Mouse (Mus musculus) cerebellum, adult 2 months (tissue): Measurements from ENCODE around the gene Slc16a14. TPM values are rescaled to one million over a fixed set of nuclear protein-coding genes. Genes with fewer than 3 reads are reported as not detected.

Source experiments
- DNase-seq, 2 experiments: peaks; one replicate each; pipeline ENCODE4 v3.0.0; 2021
- H3K27ac ChIP-seq: fragments of 200-500 bp; 2 replicates; pipeline ENCODE4 v1.5.1; 2012; ENCODE audit warnings: low read length, control low read depth, inconsistent platforms; ENCODE audit not compliant: insufficient read depth
- H3K27me3 ChIP-seq: fragments of 200-500 bp; 2 replicates; pipeline ENCODE4 v1.6.1; 2012; ENCODE audit warnings: inconsistent platforms, mild to moderate bottlenecking, low read length, moderate library complexity; ENCODE audit not compliant: control insufficient read depth, insufficient read depth
- H3K4me1 ChIP-seq: fragments of 200-500 bp; 2 replicates; pipeline ENCODE4 v1.6.1; 2011; ENCODE audit warnings: low read length; ENCODE audit not compliant: control insufficient read depth, insufficient read depth
- H3K4me3 ChIP-seq: fragments of 200-500 bp; replicated peaks from 2 replicates; pipeline ENCODE3; 2011; ENCODE audit warnings: mild to moderate bottlenecking, low read depth, low read length, control low read depth; ENCODE audit not compliant: insufficient read depth
- CTCF ChIP-seq: fragments of 200-500 bp; IDR thresholded peaks from 2 replicates; pipeline ENCODE4 v1.5.1; 2011; ENCODE audit warnings: low read depth, mild to moderate bottlenecking, control low read depth, low read length, moderate library complexity, borderline replicate concordance; ENCODE audit not compliant: insufficient read depth
- POLR2A ChIP-seq: fragments of 200-500 bp; IDR thresholded peaks from 2 replicates; pipeline ENCODE4 v1.6.1; 2011; ENCODE audit warnings: low read length, control low read depth, borderline replicate concordance; ENCODE audit not compliant: insufficient read depth
- WGBS: fragments of 180-500 bp; shearing (Covaris S2); methylation state at CpG from one replicate; pipeline ENCODE4 v1.1.7; 2018; 5-methylcytosine and 5-hydroxymethylcytosine counted together
- polyA plus RNA-seq: library from polyadenylated mRNA; depleted of rRNA; stranded (reverse); fragments of >200 nt; gene quantifications from 2 replicates; pipeline ENCODE4 v1.2.3, GENCODE M21; 2012

Slc16a14 gene
- polyA plus RNA-seq, 1 experiment: 4.9 TPM

GRCm38 (mm10) chr1:84899156-84899555, 35.8 kb downstream of the Slc16a14 start:
- no peak overlapping the region for H3K27ac ChIP-seq
- TF ChIP-seq POLR2A (no peak), CTCF (no peak)
- no peak for DNase-seq
- 94% methylated on average over 6 of the region's 6 CpGs for WGBS
- H3K4me1 ChIP-seq: no peaks in the 10 kb centered on the region
- no peaks in the 10 kb centered on the region for H3K27me3 ChIP-seq
- H3K4me3 ChIP-seq: no peak overlapping the region

DNA sequence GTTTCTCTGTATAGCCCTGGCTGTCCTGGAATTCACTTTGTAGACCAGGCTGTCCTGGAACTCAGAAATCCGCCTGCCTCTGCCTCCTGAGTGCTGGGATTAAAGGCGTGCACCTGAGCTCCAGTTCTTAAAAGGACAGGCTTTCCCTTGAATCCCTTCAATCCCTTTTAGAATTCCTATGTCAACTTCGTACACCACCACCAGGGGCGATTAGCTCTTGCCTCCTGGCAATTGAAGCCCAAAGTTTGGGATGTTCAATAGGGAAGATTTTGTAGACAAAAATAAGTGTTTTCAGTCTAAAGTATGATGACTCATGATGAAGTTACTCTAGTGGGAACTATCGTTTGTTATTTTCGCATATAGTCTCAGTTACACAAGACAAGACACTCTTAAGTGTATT, 37.6 kb downstream of the Slc16a14 start:
- Histone ChIP-seq H3K27ac (no peak overlapping the region), H3K27me3 (no peaks in the 10 kb centered on the region), H3K4me1 (no peaks in the 10 kb centered on the region), H3K4me3 (no peak overlapping the region)
- TF ChIP-seq POLR2A: no peak
- no peak for TF ChIP-seq CTCF
- no peak for DNase-seq
- WGBS: 84% methylated on average over 6 of the region's 6 CpGs

- no peak for DNase-seq
- Histone ChIP-seq H3K27me3 (no peaks in the 10 kb centered on the region), H3K4me1 (no peaks in the 10 kb centered on the region), H3K4me3 (no peak overlapping the region), H3K27ac (no peak overlapping the region)
- no peak for TF ChIP-seq POLR2A
- no peak for TF ChIP-seq CTCF
- 92% methylated on average over 9 of the region's 9 CpGs for WGBS
These were observed 43.2 kb downstream of the Slc16a14 start for GRCm38 (mm10) chr1:84891746-84892145.

DNA sequence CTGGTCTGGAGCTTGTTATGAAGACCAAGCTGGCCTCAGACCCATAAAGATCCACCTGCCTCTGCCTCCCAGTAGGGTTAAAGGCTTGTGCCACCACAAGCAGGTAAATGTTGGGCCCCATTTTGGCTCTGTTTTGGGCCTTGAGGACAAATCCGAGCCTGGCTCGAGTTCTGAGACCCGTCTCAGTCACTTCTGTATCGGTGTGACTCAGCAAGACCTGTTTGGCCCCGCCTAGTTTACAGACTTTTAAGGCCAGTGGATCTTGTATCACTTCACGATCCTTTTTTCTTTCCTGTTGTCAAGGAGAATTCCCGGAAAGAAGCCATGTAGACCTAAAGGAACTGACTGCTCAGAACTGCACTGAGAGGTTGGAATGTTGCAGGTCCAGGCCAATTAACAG, 44.4 kb downstream of the Slc16a14 start:
- no peak overlapping the region for H3K4me3 ChIP-seq
- TF ChIP-seq CTCF: no peak
- no peak for TF ChIP-seq POLR2A
- no peak for DNase-seq
- no peaks in the 10 kb centered on the region for H3K27me3 ChIP-seq
- WGBS: 82% methylated on average over 7 of the region's 7 CpGs
- no peak overlapping the region for H3K27ac ChIP-seq
- no peaks in the 10 kb centered on the region for H3K4me1 ChIP-seq

GRCm38 (mm10) chr1:84890005-84890393, 44.9 kb downstream of the Slc16a14 start:
- H3K27me3 ChIP-seq: no peaks in the 10 kb centered on the region
- TF ChIP-seq CTCF (no peak), POLR2A (no peak)
- WGBS: 14% methylated on average over 7 of the region's 7 CpGs
- no peaks in the 10 kb centered on the region for H3K4me1 ChIP-seq
- H3K27ac ChIP-seq: no peak overlapping the region
- no peak overlapping the region for H3K4me3 ChIP-seq
- DNase-seq: no peak

DNA sequence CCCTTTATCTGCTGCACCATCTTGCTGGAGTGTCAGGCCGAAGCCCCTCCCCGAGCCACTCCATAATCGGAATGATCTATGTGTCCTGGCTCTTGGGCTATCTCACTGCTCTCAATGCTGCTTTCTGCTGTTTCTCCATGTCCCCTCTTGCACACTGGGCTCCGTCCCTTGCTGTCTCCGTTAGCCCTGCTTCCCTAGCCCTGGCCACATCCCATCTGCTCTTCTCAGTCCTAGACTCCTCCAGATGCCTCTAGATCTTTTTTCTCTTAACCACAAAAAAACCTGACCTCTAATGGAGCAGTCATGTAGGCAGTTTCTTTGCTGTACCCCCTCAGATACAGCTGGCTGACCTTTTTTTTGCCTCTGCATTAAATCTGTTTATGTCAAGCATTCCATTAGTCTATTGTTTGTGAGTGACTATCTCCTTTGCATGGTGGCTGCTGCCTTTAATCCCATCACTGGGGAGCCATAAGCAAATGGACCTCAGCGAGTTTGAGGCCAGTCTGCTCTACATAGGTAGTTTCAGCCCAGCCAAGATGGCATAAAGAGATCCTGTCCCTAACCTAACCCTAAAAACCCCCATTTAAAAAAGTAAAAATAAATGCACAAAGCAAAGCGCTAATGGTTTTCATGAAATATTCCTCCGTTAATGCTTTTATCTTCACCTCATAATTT, 45.5 kb downstream of the Slc16a14 start:
- 58% methylated on average over 8 of the region's 8 CpGs for WGBS
- no peak for TF ChIP-seq POLR2A
- no peak for TF ChIP-seq CTCF

DNA sequence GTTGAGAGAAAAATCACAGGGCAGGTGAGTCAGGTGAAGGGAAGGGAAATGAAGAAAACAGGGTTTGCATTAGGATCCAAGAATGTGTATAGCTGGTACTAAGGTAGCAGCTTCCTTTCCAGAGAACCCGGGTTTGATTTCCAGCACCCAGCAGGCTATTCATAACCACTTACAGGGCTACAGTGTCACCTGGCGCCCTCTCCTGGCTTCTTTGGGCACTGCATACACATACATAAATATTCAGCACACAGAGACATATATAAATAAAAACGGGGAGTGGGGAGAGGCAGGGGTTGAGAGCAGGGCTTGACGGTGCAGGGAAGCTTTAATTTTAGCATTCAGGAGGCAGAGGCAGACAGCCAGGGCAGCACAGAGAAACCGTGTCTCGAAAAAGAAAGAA, 49.0 kb downstream of the Slc16a14 start:
- no peak for TF ChIP-seq CTCF
- TF ChIP-seq POLR2A: no peak
- no peaks in the 10 kb centered on the region for H3K4me1 ChIP-seq
- H3K4me3 ChIP-seq: no peak overlapping the region
- no peak for DNase-seq
- WGBS: 92% methylated on average over 6 of the region's 6 CpGs
- H3K27ac ChIP-seq: no peak overlapping the region
- no peaks in the 10 kb centered on the region for H3K27me3 ChIP-seq

More for the DNA sequence above, 45.5 kb downstream of the Slc16a14 start:
- Histone ChIP-seq H3K27ac (no peak overlapping the region), H3K4me1 (no peaks in the 10 kb centered on the region), H3K4me3 (no peak overlapping the region), H3K27me3 (no peaks in the 10 kb centered on the region)
- DNase-seq: no peak

GRCm38 (mm10) chr1:84885174-84885573, 49.8 kb downstream of the Slc16a14 start:
- no peak overlapping the region for H3K27ac ChIP-seq
- 86% methylated on average over 3 of the region's 3 CpGs for WGBS
- no peaks in the 10 kb centered on the region for H3K27me3 ChIP-seq
- no peak overlapping the region for H3K4me3 ChIP-seq
- no peak for DNase-seq
- no peaks in the 10 kb centered on the region for H3K4me1 ChIP-seq
- TF ChIP-seq CTCF (no peak), POLR2A (no peak)
